Mouse (Mus musculus): Measurements from ENCODE around the gene Tssc4. TPM values are rescaled to one million over a fixed set of nuclear protein-coding genes. Genes with fewer than 3 reads are reported as not detected.

The Tssc4 gene
- polyA plus RNA-seq, 1 experiment from 2014 or later, result 70.4 TPM

GRCm38 (mm10) chr7:143116521-143116920, 47.5 kb downstream of the Tssc4 start:
- Histone ChIP-seq H3K27me3 (ENCODE audit: control insufficient read depth, insufficient read depth, low read length) (no peaks in the 10 kb centered on the region), H3K36me3 (ENCODE audit: control insufficient read depth, insufficient read depth, low read length) (no peaks in the 10 kb centered on the region), H3K4me2 (ENCODE audit: low read length) (no peak overlapping the region), H3K4me1 (ENCODE audit: control insufficient read depth, insufficient read depth, low read length) (no peaks in the 10 kb centered on the region), H3K27ac (replicated peaks; ENCODE audit: low read depth, low read length) (no peak overlapping the region), H3K9ac (replicated peaks; ENCODE audit: low read length) (no peak overlapping the region), H3K4me3 (replicated peaks; ENCODE audit: low read depth, low read length) (no peak overlapping the region), H3K9me3 (ENCODE audit: control insufficient read depth, low read length) (peaks cover 6% of the 10 kb centered on the region; the same call in 1 of the 2 replicates)
- no peak for ATAC-seq (ENCODE audit: low FRiP score, low TSS enrichment)
- DNase-seq, result no peak
- WGBS, result 85% methylated on average over 5 of the region's 5 CpGs

- Histone ChIP-seq H3K4me3 (replicated peaks; ENCODE audit: low read depth, low read length) (no peak overlapping the region), H3K27ac (replicated peaks; ENCODE audit: low read depth, low read length) (no peak overlapping the region), H3K4me2 (ENCODE audit: low read length) (no peak overlapping the region), H3K9me3 (ENCODE audit: control insufficient read depth, low read length) (peaks cover 6% of the 10 kb centered on the region; the same call in 1 of the 2 replicates), H3K9ac (replicated peaks; ENCODE audit: low read length) (no peak overlapping the region), H3K27me3 (ENCODE audit: control insufficient read depth, insufficient read depth, low read length) (no peaks in the 10 kb centered on the region), H3K4me1 (ENCODE audit: control insufficient read depth, insufficient read depth, low read length) (no peaks in the 10 kb centered on the region), H3K36me3 (ENCODE audit: control insufficient read depth, insufficient read depth, low read length) (no peaks in the 10 kb centered on the region)
- ATAC-seq (ENCODE audit: low FRiP score, low TSS enrichment) (no peak), DNase-seq (no peak)
- 35% methylated on average over 1 of the region's 1 CpGs for WGBS
Measured at GRCm38 (mm10) chr7:143119407-143119806, 50.4 kb downstream of the Tssc4 start.

GRCm38 (mm10) chr7:143119826-143120225, 50.8 kb downstream of the Tssc4 start:
- H3K27ac ChIP-seq (replicated peaks; ENCODE audit: low read depth, low read length), result no peak overlapping the region
- no peaks in the 10 kb centered on the region for H3K4me1 ChIP-seq (ENCODE audit: control insufficient read depth, insufficient read depth, low read length)
- no peak overlapping the region for H3K4me2 ChIP-seq (ENCODE audit: low read length)
- 76% methylated on average over 3 of the region's 3 CpGs for WGBS
- DNase-seq (no peak), ATAC-seq (ENCODE audit: low FRiP score, low TSS enrichment) (no peak)
- no peaks in the 10 kb centered on the region for H3K36me3 ChIP-seq (ENCODE audit: control insufficient read depth, insufficient read depth, low read length)
- H3K4me3 ChIP-seq (replicated peaks; ENCODE audit: low read depth, low read length), result no peak overlapping the region
- no peaks in the 10 kb centered on the region for H3K27me3 ChIP-seq (ENCODE audit: control insufficient read depth, insufficient read depth, low read length)
- peaks cover 3% of the 10 kb centered on the region; the same call in 1 of the 2 replicates for H3K9me3 ChIP-seq (ENCODE audit: control insufficient read depth, low read length)
- H3K9ac ChIP-seq (replicated peaks; ENCODE audit: low read length), result no peak overlapping the region

Other genes with a start within 250 kb of the Tssc4 start
- gene Th, start 138.1 kb upstream of the Tssc4 start, polyA plus RNA-seq (2014; fragmentation: Nextera tagmentation; extraction: Ambion mirVana), result 25.9 and 34.2 TPM in 2 replicates
- 0.47 and 0.61 TPM in 2 replicates for gene Ascl2, start 100.0 kb upstream of the Tssc4 start, polyA plus RNA-seq (2014; fragmentation: Nextera tagmentation; extraction: Ambion mirVana)
- 0.27 and 0.57 TPM in 2 replicates for gene Tspan32, start 64.2 kb upstream of the Tssc4 start, polyA plus RNA-seq (2014; fragmentation: Nextera tagmentation; extraction: Ambion mirVana)
- gene Cd81, start 16.5 kb upstream of the Tssc4 start, polyA plus RNA-seq (2014; fragmentation: Nextera tagmentation; extraction: Ambion mirVana), result 316 and 322 TPM in 2 replicates
- gene Trpm5, start 25.4 kb downstream of the Tssc4 start, polyA plus RNA-seq (2014; fragmentation: Nextera tagmentation; extraction: Ambion mirVana), result 0.40 and 1.3 TPM in 2 replicates
- 1.2 and 2.0 TPM in 2 replicates for gene Kcnq1, start 37.1 kb downstream of the Tssc4 start, polyA plus RNA-seq (2014; fragmentation: Nextera tagmentation; extraction: Ambion mirVana)

All from midbrain, embryonic 14.5 days (tissue).